Mouse (Mus musculus) bone marrow, adult 2 months (tissue): ENCODE data around the gene Padi2.

Experiments used
- CTCF ChIP-seq: fragments of 200-500 bp; IDR thresholded peaks from 2 replicates; pipeline ENCODE4 v1.5.1; 2011; ENCODE audit warnings: low read length, control low read depth; ENCODE audit not compliant: control insufficient read depth, insufficient read depth
- POLR2A ChIP-seq: fragments of 200-500 bp; IDR thresholded peaks from 2 replicates; pipeline ENCODE4 v1.6.1; 2011; ENCODE audit warnings: low read depth, mild to moderate bottlenecking, control low read depth, low read length, borderline replicate concordance; ENCODE audit not compliant: control insufficient read depth

DNA sequence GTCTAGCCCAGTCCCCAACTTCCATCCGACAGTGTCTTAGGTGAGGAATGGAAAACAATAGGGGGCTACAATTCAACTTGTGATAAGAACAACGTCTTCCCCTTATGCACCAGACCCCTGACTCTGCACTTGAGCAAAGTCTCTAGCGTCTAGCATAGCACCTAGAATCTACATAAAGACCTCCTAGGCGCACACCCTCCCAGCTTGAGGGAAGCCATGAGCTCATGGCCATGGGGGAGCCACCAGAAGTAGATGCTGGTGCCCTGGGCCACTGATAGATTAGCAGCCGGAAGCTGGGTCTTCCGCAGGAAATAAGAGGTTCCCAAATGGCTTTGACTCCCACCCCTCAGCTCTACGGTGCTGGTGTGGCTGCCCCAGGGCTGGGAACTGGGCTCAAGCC lies 81.3 kb downstream of the Padi2 start:
- no peak for TF ChIP-seq POLR2A
- no peak for TF ChIP-seq CTCF
